Mouse (Mus musculus): Measurements from ENCODE around the gene Usp19. TPM values are rescaled to one million over a fixed set of nuclear protein-coding genes. Genes with fewer than 3 reads are reported as not detected.

Gene Usp19
- polyA plus RNA-seq, 1 experiment, result 102 TPM

DNA sequence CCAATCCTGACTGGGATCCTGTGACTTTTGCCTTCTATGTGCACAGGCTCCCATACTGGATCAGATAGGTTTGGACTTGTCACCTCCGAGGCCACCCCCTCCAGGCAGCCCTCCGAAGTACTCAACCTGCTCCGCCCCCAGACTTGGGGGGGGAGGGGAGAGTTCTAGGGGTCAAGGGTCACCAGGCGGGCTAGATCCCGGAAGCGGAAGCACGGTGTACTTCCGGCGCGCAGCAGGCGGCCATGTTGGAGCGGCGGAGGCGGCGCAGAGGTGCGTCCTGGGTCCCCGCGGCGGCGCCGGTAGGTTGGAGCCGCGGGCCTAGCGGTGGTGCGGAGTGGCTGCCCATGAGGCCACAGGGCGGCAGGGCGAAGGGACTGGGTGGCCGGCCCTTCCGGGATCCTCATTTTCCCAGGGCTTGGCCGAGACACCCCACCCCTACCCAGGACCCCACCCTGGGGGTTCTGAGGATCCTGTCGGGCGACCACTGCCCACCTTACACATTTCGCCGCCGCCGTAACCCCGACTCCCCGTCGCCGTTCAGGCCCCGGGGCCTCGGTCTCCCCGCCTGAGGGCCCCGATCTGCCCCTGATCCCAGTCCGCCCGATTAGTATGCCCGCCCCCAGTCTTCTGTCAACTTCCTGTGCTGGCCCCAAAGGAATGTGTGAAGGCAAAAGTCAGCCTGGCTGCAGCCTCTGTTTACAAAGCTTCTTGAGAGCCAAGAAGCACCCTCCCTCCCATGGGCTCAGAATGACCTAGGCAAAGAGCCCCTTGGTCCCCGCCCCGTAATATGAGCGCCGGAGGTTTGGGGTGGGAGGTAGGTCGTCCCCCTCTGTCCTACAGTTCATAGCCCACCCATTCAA is 29.9 kb upstream of the Usp19 start, which contains the start of gene Ccdc71:
TSS of gene Ccdc71 (plus strand) at position 209 of the 860 bp plus-strand sequence.
- TF ChIP-seq GATA1 (IDR thresholded peaks at IDR 0.05; ENCODE audit: low read length), result no peak

DNA sequence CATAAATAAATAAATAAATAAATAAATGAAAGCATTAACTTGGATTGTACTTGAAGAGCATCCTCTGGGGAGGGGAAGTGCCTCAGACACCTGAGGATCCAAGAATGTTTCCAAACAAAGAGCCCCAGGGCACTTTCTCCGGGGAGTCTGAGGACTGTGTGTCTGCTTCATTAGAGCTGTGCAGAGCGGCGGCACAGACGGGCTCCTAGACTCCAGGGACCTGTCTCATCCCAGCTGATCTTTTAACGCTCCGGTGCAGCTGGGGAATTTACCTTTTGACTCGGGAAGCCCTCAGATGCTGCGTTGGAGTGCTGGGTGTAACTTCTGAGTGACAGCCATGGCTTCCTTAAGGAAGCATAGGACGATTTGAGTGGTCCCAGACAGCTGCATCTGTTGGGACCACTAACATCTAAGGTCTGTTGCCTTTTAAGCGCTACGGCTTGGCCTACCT is 29.2 kb upstream of the Usp19 start, which contains the start of gene Klhdc8b:
TSS of gene Klhdc8b (minus strand) at position 401 of the 451 bp plus-strand sequence.
- TF ChIP-seq GATA1 (IDR thresholded peaks at IDR 0.05; ENCODE audit: low read length), result no peak

DNA sequence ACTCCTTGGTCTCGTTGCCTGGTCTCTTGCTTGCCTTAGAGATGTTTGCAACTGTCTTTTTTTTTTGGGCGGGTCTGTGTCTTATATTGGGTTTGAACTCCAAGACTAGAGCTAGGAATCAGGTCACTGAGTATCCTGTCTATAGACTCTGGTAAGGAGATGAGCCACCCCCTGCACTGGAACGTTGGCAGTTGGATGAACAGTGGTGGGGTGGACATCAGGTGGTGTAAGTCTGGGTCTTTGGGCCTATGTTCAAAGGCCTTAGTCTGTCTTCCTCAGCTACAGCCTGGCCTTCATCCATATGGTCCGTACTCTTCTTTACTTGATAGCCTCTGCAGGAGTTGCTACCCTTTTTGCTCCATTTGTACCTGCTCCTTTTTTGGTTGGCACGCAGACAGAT is 28.7 kb upstream of the Usp19 start:
- TF ChIP-seq GATA1 (IDR thresholded peaks at IDR 0.05; ENCODE audit: low read length), result no peak

DNA sequence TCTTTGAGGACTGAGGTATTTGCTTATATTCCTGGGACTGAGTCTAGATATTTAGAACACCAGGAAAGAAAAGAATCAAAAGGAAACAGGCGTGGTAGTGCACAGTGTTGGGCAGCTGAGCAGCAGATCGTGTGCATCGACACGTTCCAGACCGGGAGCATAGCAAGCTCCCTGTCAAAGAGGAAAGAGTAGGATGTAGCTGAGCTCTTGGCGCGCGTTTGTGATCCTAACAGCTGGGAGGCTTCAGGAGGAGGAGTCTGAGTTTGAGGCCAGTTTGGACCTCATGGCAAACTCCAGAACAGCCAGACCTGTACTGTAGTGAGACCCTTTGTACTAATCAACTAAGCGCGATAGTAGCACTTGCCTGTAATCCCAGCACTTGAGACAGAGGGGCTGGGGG is 28.2 kb upstream of the Usp19 start:
- no peak for TF ChIP-seq GATA1 (IDR thresholded peaks at IDR 0.05; ENCODE audit: low read length)

- no peak for TF ChIP-seq GATA1 (IDR thresholded peaks at IDR 0.05; ENCODE audit: low read length)
Observed at GRCm38 (mm10) chr9:108463713-108464112, 26.7 kb upstream of the Usp19 start.

- no peak for TF ChIP-seq GATA1 (IDR thresholded peaks at IDR 0.05; ENCODE audit: low read length)
Observed at GRCm38 (mm10) chr9:108466219-108466618, 24.2 kb upstream of the Usp19 start.

- no peak for TF ChIP-seq GATA1 (IDR thresholded peaks at IDR 0.05; ENCODE audit: low read length)
Observed at GRCm38 (mm10) chr9:108469430-108469829, 21.0 kb upstream of the Usp19 start.

- TF ChIP-seq GATA1 (IDR thresholded peaks at IDR 0.05; ENCODE audit: low read length), result no peak
Observed at GRCm38 (mm10) chr9:108469845-108470244, 20.6 kb upstream of the Usp19 start.

DNA sequence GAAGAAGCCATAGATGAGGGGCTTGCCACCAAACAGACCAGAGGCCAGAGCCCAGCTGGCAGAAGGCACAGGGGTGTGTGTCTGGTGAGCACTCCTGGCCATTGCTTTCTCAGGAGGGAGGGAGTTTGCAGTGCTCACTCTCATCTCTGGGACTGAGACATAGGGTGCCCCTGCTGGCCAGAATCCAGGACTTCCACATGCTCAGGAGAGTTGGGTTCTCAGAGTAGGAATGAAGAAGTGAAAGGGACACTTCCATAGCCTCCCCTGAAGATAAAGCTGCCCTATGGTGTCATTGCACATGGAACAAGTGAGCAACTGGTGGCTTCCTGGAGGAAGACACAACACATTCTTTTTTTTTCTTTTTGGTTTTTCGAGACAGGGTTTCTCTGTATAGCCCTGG is 15.9 kb upstream of the Usp19 start:
- TF ChIP-seq GATA1 (IDR thresholded peaks at IDR 0.05; ENCODE audit: low read length), result no peak

GRCm38 (mm10) chr9:108478638-108479156 is 11.7 kb upstream of the Usp19 start:
- TF ChIP-seq GATA1 (IDR thresholded peaks at IDR 0.05; ENCODE audit: low read length), result no peak

DNA sequence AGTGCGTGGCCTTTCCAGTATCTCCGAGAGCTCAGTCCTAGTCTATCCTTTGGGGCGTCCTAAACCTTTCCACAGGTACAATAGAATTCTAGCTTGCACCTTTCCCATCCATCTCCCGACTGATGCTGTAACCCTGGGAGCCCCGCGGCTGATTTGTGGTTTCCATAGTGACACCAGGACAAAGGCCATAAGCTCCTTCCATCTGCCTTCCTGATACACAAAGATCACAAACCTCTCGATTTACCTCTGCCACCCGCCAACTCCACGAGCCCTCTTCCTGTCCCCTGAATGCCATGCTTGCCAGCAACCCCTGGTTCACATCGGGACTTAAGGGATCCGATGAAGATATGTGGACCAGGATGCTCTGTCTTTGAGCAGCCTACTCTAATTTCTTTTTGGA is 11.2 kb upstream of the Usp19 start:
- TF ChIP-seq GATA1 (IDR thresholded peaks at IDR 0.05; ENCODE audit: low read length), result no peak

DNA sequence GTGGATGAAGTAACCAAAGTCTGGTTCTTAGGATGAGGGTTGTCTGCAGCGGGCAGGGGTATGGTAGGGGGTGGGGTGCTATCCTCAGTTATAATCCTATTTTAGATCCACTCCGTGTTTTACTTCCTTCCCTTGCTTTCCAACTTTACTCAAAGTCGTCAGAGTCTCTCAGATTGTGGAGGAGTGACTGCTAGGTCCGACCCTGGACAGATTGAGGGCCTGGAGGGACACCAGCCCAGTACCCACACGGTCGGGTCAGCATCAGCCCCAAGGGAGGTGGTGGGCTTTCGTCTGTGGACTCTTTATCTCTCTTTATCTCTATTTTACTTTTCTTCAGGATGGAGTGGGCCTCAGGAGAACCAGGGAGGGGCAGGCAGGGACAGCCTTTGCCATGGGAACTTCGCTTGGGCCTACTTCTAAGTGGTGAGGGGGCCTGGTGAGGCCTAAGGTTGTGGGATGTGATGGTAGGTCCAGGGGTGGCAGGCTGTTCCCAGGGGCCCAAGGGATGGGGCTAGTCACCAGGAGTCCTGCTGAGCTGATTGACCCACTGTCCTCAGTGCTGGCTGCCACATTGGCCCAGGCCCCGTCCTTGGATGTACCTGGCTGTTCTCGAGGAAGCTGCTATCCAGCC is 10.6 kb upstream of the Usp19 start, which contains the start of gene Lamb2:
TSS of gene Lamb2 (plus strand) at position 16 of the 631 bp plus-strand sequence.
- no peak for TF ChIP-seq GATA1 (IDR thresholded peaks at IDR 0.05; ENCODE audit: low read length)

DNA sequence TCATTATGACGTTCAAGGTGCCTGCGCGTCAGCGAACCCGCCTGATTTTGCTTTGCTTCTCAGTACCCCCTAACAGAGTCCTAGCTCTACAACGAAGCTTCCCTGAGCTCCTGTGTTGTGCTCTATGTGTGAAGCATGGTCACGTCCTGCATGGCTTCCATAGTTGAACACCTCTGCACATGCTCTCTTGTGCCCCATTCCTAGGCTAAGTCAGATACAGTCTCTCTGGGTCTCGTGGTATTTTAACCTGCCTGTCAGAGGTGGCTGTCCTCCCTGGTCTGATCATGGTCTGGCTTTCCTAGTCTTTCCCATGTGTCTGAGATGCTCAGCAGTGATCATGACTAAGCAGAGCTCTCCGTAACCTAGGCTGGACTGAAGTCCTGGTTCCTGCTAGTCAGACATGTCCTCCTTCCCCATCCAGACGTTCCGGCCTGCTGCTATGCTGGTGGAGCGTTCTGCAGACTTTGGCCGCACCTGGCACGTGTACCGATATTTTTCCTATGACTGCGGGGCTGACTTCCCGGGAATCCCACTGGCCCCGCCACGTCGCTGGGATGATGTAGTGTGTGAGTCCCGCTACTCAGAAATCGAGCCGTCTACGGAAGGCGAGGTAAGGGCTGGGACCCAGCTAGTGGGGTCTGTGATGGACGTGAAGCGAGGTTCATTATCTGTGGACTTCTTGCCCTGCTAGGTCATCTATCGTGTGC is 9.4 kb upstream of the Usp19 start:
- no peak for TF ChIP-seq GATA1 (IDR thresholded peaks at IDR 0.05; ENCODE audit: low read length)

- no peak for TF ChIP-seq GATA1 (IDR thresholded peaks at IDR 0.05; ENCODE audit: low read length)
Observed at GRCm38 (mm10) chr9:108481520-108482210, 8.7 kb upstream of the Usp19 start.

Data from G1E-ER4 (cell line).